Mouse (Mus musculus) hindbrain, embryonic 11.5 days (tissue): ENCODE data around the gene Ercc6. TPM values are rescaled to one million over a fixed set of nuclear protein-coding genes. Genes with fewer than 3 reads are reported as not detected.
A peak's percentile ranks its signal among the peaks of the same experiment; 100 is the strongest.

Experiments used
- ATAC-seq: fragments of 200-750 bp; cut with Nextera tagmentation; 2 replicates; pipeline ENCODE4 v1.8.0; 2017; ENCODE audit warnings: mild to moderate bottlenecking, moderate TSS enrichment, moderate library complexity; ENCODE audit not compliant: low FRiP score
- DNase-seq: peaks from one replicate; pipeline ENCODE4 v3.0.0-alpha.2; 2015; ENCODE audit warnings: low spot score
- H3K27ac ChIP-seq: fragments of 300-500 bp; sonication (generic); 2 replicates; pipeline ENCODE4 v1.5.1; 2014; ENCODE audit warnings: mild to moderate bottlenecking, low read depth, low read length
- H3K27me3 ChIP-seq: fragments of 300-500 bp; sonication (generic); 2 replicates; pipeline ENCODE4 v1.6.1; 2014; ENCODE audit warnings: mild to moderate bottlenecking, low read length, moderate library complexity, mixed read lengths; ENCODE audit not compliant: control insufficient read depth, insufficient read depth
- H3K36me3 ChIP-seq: fragments of 300-500 bp; sonication (generic); 2 replicates; pipeline ENCODE4 v1.6.1; 2014; ENCODE audit warnings: mild to moderate bottlenecking, low read length, moderate library complexity, mixed read lengths; ENCODE audit not compliant: control insufficient read depth, insufficient read depth
- H3K4me1 ChIP-seq: fragments of 300-500 bp; sonication (generic); replicated peaks from 2 replicates; pipeline ENCODE4 v1.6.1; 2014; ENCODE audit warnings: low read length, mixed read lengths; ENCODE audit not compliant: control insufficient read depth, insufficient read depth
- H3K4me2 ChIP-seq: fragments of 300-500 bp; sonication (generic); replicated peaks from 2 replicates; pipeline ENCODE4 v1.6.1; 2014; ENCODE audit warnings: mild to moderate bottlenecking, low read depth, low read length
- H3K4me3 ChIP-seq: fragments of 300-500 bp; sonication (generic); 2 replicates; pipeline ENCODE4 v1.5.1; 2014; ENCODE audit warnings: low read depth, low read length
- H3K9ac ChIP-seq: fragments of 300-500 bp; sonication (generic); 2 replicates; pipeline ENCODE4 v1.6.1; 2014; ENCODE audit warnings: low read depth, low read length
- H3K9me3 ChIP-seq: fragments of 300-500 bp; sonication (generic); 2 replicates; pipeline ENCODE4 v1.6.1; 2016; ENCODE audit warnings: low read length; ENCODE audit not compliant: control insufficient read depth
- WGBS: fragments of 180-500 bp; shearing (Covaris S2); extraction: QIAGEN DNeasy Blood & Tissue Kit; methylation state at CpG from one replicate; pipeline ENCODE4 v1.1.7; 2014; 5-methylcytosine and 5-hydroxymethylcytosine counted together
- polyA plus RNA-seq: library from polyadenylated mRNA; unstranded; fragments of >200 nt; fragmentation: Nextera tagmentation; extraction: Ambion mirVana; gene quantifications from 2 replicates; pipeline ENCODE4 v1.2.1, GENCODE M21; 2014

The Ercc6 gene
- polyA plus RNA-seq, 1 experiment from 2014 or later, result 32.4 TPM

DNA sequence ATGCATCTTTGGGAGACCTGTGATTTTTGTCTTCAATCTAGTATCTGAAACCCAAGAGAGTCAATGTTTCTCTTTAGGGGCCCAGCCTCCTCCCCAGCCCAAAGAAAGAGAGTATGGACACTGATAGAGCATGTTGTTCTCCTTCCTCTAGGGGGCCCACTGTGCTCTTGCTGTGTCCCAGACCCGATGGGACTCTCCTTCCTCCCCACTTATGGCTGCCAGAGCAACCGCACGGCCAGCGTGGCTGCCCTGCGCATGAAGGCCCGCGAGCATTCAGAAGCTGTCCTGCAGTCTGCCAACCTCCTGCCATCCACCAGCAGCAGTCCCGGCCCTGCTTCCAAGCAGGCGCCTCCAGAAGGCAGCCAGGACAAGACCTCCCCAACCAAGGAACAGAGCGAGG is 115.3 kb downstream of the Ercc6 start:
- WGBS, result 47% methylated on average over 10 of the region's 10 CpGs

More for the DNA sequence above, 115.3 kb downstream of the Ercc6 start:
- H3K36me3 ChIP-seq, result no peaks in the 10 kb centered on the region
- H3K4me1 ChIP-seq, result no peaks in the 10 kb centered on the region
- H3K4me3 ChIP-seq, result no peak overlapping the region
- H3K27ac ChIP-seq, result no peak overlapping the region
- peak; percentile 7 for DNase-seq
- H3K9me3 ChIP-seq, result no peaks in the 10 kb centered on the region
- no peak overlapping the region for H3K9ac ChIP-seq
- no peak for ATAC-seq
- H3K27me3 ChIP-seq, result no peaks in the 10 kb centered on the region
- H3K4me2 ChIP-seq, result no peak overlapping the region

Other genes starting within 250 kb of the Ercc6 start
- 13.9 and 14.5 TPM in 2 replicates for gene Ogdhl, start 191.5 kb upstream of the Ercc6 start, polyA plus RNA-seq
- gene 1700024G13Rik, start 125.1 kb upstream of the Ercc6 start, polyA plus RNA-seq, result 1.4 and 1.6 TPM in 2 replicates
- 5.3 and 7.0 TPM in 2 replicates for gene Slc18a3, start 48.7 kb upstream of the Ercc6 start, polyA plus RNA-seq
- 0.74 and 1.1 TPM in 2 replicates for gene Chat, start 47.5 kb upstream of the Ercc6 start, polyA plus RNA-seq
- 13.2 and 18.2 TPM in 2 replicates for gene Prrxl1, start 85.9 kb downstream of the Ercc6 start, polyA plus RNA-seq
- 0.06 and 0.17 TPM in 2 replicates for gene 3425401B19Rik, start 171.8 kb downstream of the Ercc6 start, polyA plus RNA-seq